Mouse (Mus musculus) embryo, embryonic 11 days (tissue): ENCODE measurements at regions not wholly inside any gene's neighbourhood (a gene's known extent, or its start where the extent isn't known, plus 50 kb on each side); places are given as distances from the start of the nearest gene placed in this dataset.

Experiments used
- DNase-seq: peaks from one replicate; pipeline ENCODE4 v3.0.0-alpha.2; 2015

- no peak for DNase-seq
Observed at GRCm38 (mm10) chr14:76671023-76671422, 114.3 kb upstream of the Serp2 start.

DNA sequence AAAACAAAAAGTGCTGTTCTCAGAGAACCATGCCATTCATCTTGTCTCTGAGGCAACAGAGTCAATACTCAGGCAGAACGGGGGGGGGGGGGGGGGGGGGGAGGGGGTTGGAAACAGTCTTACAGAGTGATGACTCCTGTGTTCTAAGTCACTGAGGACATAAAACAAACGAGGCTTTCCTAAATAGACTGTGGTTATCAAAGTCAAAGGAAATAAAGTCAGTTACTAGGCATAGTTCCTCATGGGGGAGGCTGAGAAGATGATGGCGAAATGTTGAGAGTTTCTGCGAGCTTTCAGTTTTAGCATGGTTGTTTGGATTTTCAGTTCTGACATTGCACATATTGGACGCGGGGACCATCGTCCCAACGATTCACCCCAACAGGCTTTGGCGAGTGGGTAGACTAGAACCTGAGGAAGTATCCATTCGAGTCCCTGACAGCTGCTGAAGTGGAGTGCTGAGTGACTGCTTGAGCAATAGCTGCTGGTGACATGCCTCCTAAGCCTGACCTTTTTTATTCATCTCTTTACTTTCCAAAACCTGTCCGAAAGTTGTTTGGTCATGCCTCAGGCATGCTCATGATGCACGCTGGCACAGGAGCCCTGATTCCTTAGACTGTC lies 109.2 kb upstream of the Serp2 start:
- no peak for DNase-seq

DNA sequence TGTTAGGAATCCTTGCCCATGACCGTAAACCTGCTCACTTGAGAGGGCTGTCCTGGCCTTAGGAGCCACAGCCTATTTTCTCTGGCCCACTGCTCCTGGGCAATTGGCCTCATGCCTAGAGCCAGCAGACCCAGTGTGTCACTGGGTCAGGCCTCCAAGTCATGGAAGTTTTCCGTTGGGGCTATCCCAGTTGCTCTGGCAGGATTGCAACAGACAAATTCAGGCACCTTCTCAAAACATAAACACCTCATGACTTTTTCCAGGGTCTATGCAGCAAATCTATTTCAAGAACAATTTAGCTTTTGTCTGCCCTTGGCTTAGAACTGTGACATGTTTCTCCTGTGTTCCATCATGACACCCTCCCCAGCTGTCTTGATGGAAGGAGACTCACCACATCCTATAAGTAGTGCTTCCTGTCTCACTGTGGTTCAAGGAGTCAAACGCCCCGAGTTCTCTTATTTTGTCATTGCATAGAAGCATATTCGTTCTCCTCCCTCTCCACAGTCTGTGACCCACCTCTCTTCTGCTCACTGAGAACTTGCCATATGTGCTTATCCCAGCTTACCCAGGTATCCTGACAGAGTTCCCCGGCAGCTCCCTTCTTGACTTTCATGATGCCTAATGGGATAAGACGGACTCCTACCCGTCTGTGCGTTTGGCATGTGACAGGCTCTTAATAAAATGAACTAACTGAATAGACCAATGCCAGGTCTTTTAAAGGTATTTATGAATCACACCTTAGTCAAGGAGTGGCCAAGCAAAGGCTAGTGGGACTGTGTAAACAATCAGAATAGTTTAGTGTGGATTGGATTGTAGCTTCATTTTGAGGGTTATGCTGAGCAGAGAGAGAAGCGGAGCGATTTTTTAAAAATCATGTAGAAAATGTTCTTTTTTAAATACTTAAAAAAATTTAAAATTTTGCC lies 108.2 kb upstream of the Serp2 start:
- DNase-seq = no peak

GRCm38 (mm10) chr14:76663816-76664215 lies 107.1 kb upstream of the Serp2 start:
- no peak for DNase-seq

GRCm38 (mm10) chr14:76662871-76663270 lies 106.2 kb upstream of the Serp2 start:
- DNase-seq = no peak

DNA sequence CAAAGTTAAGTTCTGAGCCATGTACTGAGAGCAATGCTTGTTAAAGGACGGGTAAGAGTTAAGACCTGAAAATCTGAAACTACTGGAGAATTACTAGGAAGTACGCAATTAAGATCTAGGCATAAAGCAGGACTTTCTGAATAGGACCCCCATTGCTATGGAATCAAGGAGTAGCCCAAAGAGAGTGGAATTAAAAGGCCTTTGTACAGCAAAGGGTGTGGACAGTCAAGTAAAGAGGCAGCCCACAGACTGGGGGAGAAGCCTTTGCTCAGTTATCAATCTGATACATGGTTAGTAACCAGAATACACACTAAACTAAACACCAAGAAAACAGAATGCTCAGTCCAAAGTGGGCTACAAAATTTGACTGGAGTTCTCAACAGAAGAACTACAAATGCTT lies 104.2 kb upstream of the Serp2 start:
- no peak for DNase-seq

- DNase-seq = no peak
Observed at GRCm38 (mm10) chr14:76658952-76659502, 102.3 kb upstream of the Serp2 start.

DNA sequence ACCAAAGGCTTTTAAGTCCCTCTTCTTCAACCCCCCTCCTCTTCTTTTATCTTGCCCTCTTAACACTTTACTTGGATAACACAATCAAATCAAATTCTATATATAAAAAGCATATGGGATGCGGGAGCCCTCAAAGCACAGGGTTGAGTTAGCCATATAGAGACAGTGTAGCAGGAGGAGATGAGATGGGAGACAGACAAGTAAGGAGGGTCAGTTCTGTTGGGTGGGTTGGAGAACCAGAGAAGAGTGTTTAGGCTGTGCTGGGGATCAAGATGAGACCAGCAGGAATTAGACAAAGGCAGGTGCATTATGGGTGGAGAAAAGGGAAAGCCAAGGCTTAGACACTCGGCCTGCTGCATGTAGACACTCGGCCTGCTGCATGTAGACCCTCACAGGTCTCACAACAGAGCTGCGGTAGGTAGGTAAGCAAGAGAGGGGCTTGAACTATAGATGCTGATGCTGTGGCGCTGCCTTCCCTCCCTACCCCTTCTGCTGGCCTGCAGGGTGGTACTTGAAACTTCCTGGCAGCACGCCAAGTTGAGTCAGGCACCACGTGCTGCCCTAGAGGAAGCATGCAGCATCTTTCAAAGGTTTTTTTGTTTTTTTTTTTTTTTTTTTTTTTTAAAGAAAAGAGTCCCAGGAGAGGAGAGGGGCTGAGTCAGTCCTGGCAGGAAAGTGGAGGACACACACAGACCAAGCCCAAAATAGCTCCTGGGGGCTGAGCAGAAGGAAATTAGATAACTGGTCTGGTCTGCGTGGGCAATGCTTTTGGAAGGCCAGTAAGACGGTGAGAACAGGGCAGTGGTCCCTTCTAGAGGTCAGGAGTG lies 101.3 kb upstream of the Serp2 start:
- DNase-seq = peak; percentile 84

DNA sequence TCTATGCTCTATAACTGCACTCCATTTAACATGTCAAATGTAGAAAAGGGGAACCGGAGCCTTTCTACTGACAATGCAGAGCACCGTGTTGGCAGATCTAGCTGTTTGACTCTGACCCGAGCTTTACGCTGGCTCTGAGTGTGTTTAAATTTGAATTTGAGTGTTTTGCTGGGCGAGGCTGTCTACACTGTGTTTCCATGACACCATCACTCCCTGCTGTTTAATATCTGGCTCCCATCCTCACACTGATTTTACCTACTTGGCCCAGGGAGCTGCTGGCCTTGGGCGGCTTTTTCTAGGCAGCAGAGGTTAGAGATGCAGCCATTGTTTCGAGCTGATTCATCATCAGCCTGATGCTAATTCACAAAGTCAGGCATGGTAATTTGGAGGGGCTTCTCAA lies 100.7 kb upstream of the Serp2 start:
- no peak for DNase-seq

- DNase-seq = peak; percentile 52
Observed at GRCm38 (mm10) chr14:76652356-76653126, 95.9 kb upstream of the Serp2 start.

DNA sequence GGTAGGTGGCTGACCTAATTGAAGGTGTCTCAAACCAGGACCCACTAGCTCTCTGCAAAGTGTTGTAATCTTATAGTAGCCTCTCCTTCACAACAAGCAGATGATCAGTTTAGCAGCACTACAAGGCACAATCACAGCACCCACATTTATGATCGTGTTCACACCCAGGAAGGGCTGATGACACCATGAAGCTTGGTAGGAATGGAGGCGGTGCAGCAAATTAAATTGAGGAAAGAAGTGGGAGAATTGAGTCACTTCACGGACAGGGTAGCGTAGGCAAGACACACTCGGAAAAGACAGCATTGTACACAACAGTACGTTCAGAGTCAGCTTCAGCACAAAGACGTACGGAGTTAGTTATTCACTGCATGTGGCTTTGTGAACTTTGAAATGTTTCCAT lies 94.4 kb upstream of the Serp2 start:
- no peak for DNase-seq

- DNase-seq = no peak
Observed at GRCm38 (mm10) chr14:76649927-76650326, 93.2 kb upstream of the Serp2 start.

DNA sequence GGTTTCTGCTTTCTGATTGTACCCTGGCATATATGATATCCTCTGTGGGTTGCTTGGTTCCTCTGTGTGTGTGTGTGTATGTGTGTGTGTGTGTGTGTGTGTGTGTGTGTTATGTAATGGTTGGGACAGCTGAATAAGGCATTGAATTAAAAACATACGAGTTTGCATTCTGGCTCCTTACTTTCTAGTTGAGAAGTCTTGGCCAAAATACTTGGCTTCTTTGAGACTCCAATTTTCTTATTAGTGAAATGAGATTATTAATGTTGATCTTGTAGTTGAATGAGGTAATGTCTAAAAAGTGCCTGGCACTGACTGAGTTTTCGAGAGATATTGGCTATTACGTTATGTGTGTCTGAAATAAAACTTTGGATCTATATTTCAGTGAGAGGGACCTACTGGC lies 88.0 kb upstream of the Serp2 start:
- no peak for DNase-seq

DNA sequence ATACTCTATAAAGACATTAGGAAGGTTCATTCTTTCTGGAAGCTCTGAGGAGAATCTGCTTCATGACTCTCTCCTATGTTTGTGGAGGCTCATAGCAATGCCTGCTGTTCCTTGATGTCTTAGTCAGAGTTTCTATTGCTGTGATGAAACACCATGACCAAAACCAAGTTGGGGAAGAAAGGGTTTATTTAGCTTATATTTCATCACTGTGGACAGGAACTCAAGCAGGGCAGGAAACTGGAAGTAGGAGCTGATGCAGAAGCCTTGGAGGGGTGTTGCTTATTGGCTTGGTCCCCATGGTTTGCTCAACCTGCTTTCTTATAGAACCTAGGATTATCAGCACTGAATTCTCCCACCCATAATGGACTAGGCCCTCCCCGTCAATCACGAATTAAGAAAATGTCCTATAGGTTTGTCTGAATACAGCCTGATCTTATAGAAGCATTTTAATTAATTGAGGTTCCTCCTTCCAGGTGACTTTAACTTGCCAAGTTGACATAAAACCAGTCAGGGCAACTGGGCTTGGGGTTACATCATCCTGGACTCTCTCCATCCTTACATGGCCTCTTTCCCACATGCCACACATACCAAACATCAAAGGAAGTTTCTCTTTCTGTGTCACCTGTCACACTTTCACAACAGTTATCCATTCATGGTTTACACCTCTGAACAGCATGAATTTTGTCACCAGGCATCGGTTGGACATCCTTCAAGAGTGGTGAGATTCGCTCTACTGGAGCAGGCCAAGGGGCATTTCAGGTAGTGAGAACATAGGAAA lies 85.3 kb upstream of the Serp2 start:
- no peak for DNase-seq

GRCm38 (mm10) chr14:76633170-76633569 lies 76.5 kb upstream of the Serp2 start:
- no peak for DNase-seq

DNA sequence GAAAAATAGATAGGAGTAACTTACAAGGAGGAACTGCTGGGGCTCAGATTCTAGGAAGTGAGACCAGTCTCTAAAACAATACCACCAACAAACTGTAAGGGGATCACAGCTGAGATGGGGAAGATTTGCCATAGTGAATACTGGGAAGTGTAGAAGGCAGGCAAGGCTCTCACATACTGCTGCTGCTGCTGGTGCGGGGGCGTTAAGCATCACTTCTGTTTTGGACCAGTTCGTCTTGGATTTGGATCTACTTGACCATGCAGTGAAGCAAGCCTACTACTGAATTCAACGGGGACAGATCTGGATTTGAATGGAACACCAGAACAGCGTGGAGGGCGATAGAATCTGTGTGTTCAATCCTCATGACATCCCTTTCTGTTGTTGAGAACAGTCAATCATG lies 76.1 kb upstream of the Serp2 start:
- no peak for DNase-seq

DNA sequence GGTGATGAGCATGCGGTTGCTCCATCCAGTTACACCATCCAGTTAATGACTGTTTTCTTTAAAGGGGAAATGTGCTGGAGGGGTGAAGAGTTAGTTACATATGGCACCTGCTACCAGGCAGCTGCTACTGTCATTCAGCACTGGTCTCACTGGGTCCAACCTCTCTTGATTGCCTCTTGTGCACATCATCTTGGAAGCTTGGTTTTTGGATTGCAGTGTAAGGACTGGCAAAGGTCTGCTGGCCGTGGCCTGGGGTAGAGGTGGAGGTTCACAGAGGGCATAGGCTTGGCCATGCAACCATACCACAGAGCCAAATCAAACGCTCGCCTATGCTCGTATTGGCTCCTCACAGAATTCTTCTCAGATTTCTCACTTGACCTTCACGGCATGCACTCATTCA lies 75.1 kb upstream of the Serp2 start:
- DNase-seq = no peak

GRCm38 (mm10) chr14:76631181-76631580 lies 74.5 kb upstream of the Serp2 start:
- no peak for DNase-seq

GRCm38 (mm10) chr14:76629913-76630478 lies 73.3 kb upstream of the Serp2 start:
- no peak for DNase-seq

GRCm38 (mm10) chr14:76628182-76628892 lies 71.6 kb upstream of the Serp2 start:
- DNase-seq = no peak
